Mouse (Mus musculus) myocyte (in vitro differentiated cells): ENCODE results near the gene Phlpp2. TPM values are rescaled to one million over a fixed set of nuclear protein-coding genes. Genes with fewer than 3 reads are reported as not detected.

Experiments
- H3K27me3 ChIP-seq: one replicate; pipeline ENCODE4 v1.6.1; 2011; ENCODE audit not compliant: control insufficient read depth, insufficient read depth, insufficient read length
- H3K36me3 ChIP-seq: one replicate; pipeline ENCODE4 v1.6.1; 2011; ENCODE audit not compliant: control insufficient read depth, insufficient read depth
- H3K4me2 ChIP-seq: one replicate; pipeline ENCODE4 v1.6.1; 2011; ENCODE audit warnings: low read depth, control low read depth
- H3K4me3 ChIP-seq: one replicate; pipeline ENCODE4 v1.5.1; 2011; ENCODE audit warnings: mild to moderate bottlenecking, control low read depth, moderate library complexity
- H3K79me2 ChIP-seq: one replicate; pipeline ENCODE4 v1.6.1; 2011; ENCODE audit not compliant: control insufficient read depth, insufficient read depth
- H3ac ChIP-seq: one replicate; pipeline ENCODE4 v1.6.1; 2011; ENCODE audit not compliant: control insufficient read depth, insufficient read length
- CEBPB ChIP-seq: IDR thresholded peaks from 2 replicates; pipeline ENCODE4 v1.6.1; 2011; ENCODE audit warnings: mild to moderate bottlenecking, moderate library complexity; ENCODE audit not compliant: poor library complexity, insufficient read depth, severe bottlenecking
- E2F4 ChIP-seq: IDR thresholded peaks from one replicate; pipeline ENCODE4 v1.6.1; 2011; ENCODE audit warnings: mild to moderate bottlenecking, control low read depth, moderate library complexity; ENCODE audit not compliant: insufficient read depth
- MAX ChIP-seq: IDR thresholded peaks from one replicate; pipeline ENCODE4 v1.6.1; 2011; ENCODE audit warnings: low read depth, mild to moderate bottlenecking, control low read depth
- MYOD1 ChIP-seq, 3 experiments: IDR thresholded peaks; one replicate each; pipeline ENCODE4 v1.6.1; 2011; ENCODE audit warnings: control low read depth in 2 of 3, low read depth in 2 of 3, mild to moderate bottlenecking in 2 of 3, moderate library complexity in 1 of 3; ENCODE audit not compliant: insufficient read length in 2 of 3, control insufficient read depth in 1 of 3
- MYOG ChIP-seq, 3 experiments: IDR thresholded peaks; one replicate each; pipeline ENCODE4 v1.6.1; 2011; ENCODE audit warnings: control low read depth in 2 of 3, low read depth in 2 of 3, mild to moderate bottlenecking in 2 of 3; ENCODE audit not compliant: insufficient read length in 2 of 3, control insufficient read depth in 1 of 3, insufficient read depth in 1 of 3
- POLR2A ChIP-seq: IDR thresholded peaks from one replicate; pipeline ENCODE4 v1.6.1; 2011; ENCODE audit warnings: low read depth, mild to moderate bottlenecking, control low read depth, moderate library complexity; ENCODE audit not compliant: insufficient read length
- POLR2AphosphoS2 ChIP-seq: IDR thresholded peaks from one replicate; pipeline ENCODE4 v1.6.1; 2011; ENCODE audit warnings: low read depth, control low read depth; ENCODE audit not compliant: insufficient read length
- REST ChIP-seq: IDR thresholded peaks from one replicate; pipeline ENCODE4 v1.6.1; 2011; ENCODE audit warnings: mild to moderate bottlenecking, control low read depth, moderate library complexity; ENCODE audit not compliant: insufficient read depth, insufficient read length
- SRF ChIP-seq: IDR thresholded peaks from one replicate; pipeline ENCODE4 v1.6.1; 2011; ENCODE audit warnings: low read depth; ENCODE audit not compliant: control insufficient read depth, insufficient read length
- TCF12 ChIP-seq: IDR thresholded peaks from one replicate; pipeline ENCODE4 v1.6.1; 2011; ENCODE audit warnings: mild to moderate bottlenecking, control low read depth; ENCODE audit not compliant: poor library complexity, insufficient read depth, severe bottlenecking
- TCF3 ChIP-seq: IDR thresholded peaks from one replicate; pipeline ENCODE4 v1.6.1; 2011; ENCODE audit warnings: low read depth, control low read depth; ENCODE audit not compliant: insufficient read length
- USF1 ChIP-seq: IDR thresholded peaks from one replicate; pipeline ENCODE4 v1.6.1; 2011; ENCODE audit warnings: low read depth, mild to moderate bottlenecking, control low read depth, moderate library complexity
- polyA plus RNA-seq: library from polyadenylated mRNA; unstranded; fragments of >200 nt; fragmentation: generic; extraction: Trizol; gene quantifications from one replicate; pipeline ENCODE4 v1.2.1, GENCODE M21; 2012; ENCODE audit warnings: missing spikeins

Gene Phlpp2
- polyA plus RNA-seq, 1 experiment, result 1.7 TPM

- Histone ChIP-seq H3K79me2 (no peaks in the 10 kb centered on the region), H3K4me2 (no peak overlapping the region), H3K4me3 (no peak overlapping the region), H3K27me3 (no peaks in the 10 kb centered on the region), H3ac (no peak overlapping the region), H3K36me3 (peaks cover 17% of the 10 kb centered on the region)
- TF ChIP-seq REST (no peak), CEBPB (no peak), E2F4 (no peak), SRF (no peak), MYOD1 (IDR thresholded peaks at IDR 0.05; ENCODE audit: control insufficient read depth in 1 of 3, insufficient read length in 2 of 3, low read depth in 2 of 3) (no peak), POLR2A (no peak), MYOG (IDR thresholded peaks at IDR 0.05; ENCODE audit: control insufficient read depth in 1 of 3, insufficient read depth in 1 of 3, insufficient read length in 2 of 3, low read depth in 2 of 3) (no peak), TCF3 (no peak), MAX (no peak), POLR2AphosphoS2 (no peak), TCF12 (no peak), USF1 (no peak)
Measured at GRCm38 (mm10) chr8:109920406-109921390, 52.4 kb downstream of the Phlpp2 start.

- TF ChIP-seq MYOD1 (IDR thresholded peaks at IDR 0.05; ENCODE audit: control insufficient read depth in 1 of 3, insufficient read length in 2 of 3, low read depth in 2 of 3), result peak in 1 of 3 experiments; percentile 24
- TF ChIP-seq SRF, result no peak
- no peak for TF ChIP-seq CEBPB
- no peak overlapping the region for H3K4me2 ChIP-seq
- H3K36me3 ChIP-seq, result no peaks in the 10 kb centered on the region
- H3K79me2 ChIP-seq, result no peaks in the 10 kb centered on the region
- no peak overlapping the region for H3K4me3 ChIP-seq
- no peaks in the 10 kb centered on the region for H3K27me3 ChIP-seq
- no peak overlapping the region for H3ac ChIP-seq
Measured at GRCm38 (mm10) chr8:109941606-109942360, 73.4 kb downstream of the Phlpp2 start.

GRCm38 (mm10) chr8:109945153-109945632 is 76.9 kb downstream of the Phlpp2 start:
- H3K4me2 ChIP-seq, result peak overlapping the region; percentile 69
- no peaks in the 10 kb centered on the region for H3K27me3 ChIP-seq
- H3K79me2 ChIP-seq, result no peaks in the 10 kb centered on the region
- H3ac ChIP-seq, result no peak overlapping the region
- no peak for TF ChIP-seq TCF12
- no peak for TF ChIP-seq POLR2AphosphoS2
- no peak for TF ChIP-seq E2F4
- TF ChIP-seq SRF, result no peak
- TF ChIP-seq CEBPB, result no peak
- no peak for TF ChIP-seq MAX
- no peak for TF ChIP-seq TCF3
- no peak for TF ChIP-seq MYOG (IDR thresholded peaks at IDR 0.05; ENCODE audit: control insufficient read depth in 1 of 3, insufficient read depth in 1 of 3, insufficient read length in 2 of 3, low read depth in 2 of 3)
- TF ChIP-seq MYOD1 (IDR thresholded peaks at IDR 0.05; ENCODE audit: control insufficient read depth in 1 of 3, insufficient read length in 2 of 3, low read depth in 2 of 3), result no peak
- TF ChIP-seq POLR2A, result no peak
- no peak for TF ChIP-seq USF1
- no peak for TF ChIP-seq REST
- no peak overlapping the region for H3K4me3 ChIP-seq
- H3K36me3 ChIP-seq, result no peaks in the 10 kb centered on the region

GRCm38 (mm10) chr8:109945694-109946093 is 77.4 kb downstream of the Phlpp2 start:
- no peaks in the 10 kb centered on the region for H3K79me2 ChIP-seq

More at GRCm38 (mm10) chr8:109945694-109946093, 77.4 kb downstream of the Phlpp2 start:
- no peak overlapping the region for H3ac ChIP-seq
- no peaks in the 10 kb centered on the region for H3K27me3 ChIP-seq
- H3K4me3 ChIP-seq, result no peak overlapping the region
- TF ChIP-seq SRF (no peak), TCF12 (no peak), MYOG (IDR thresholded peaks at IDR 0.05; ENCODE audit: control insufficient read depth in 1 of 3, insufficient read depth in 1 of 3, insufficient read length in 2 of 3, low read depth in 2 of 3) (no peak), E2F4 (no peak), MAX (no peak), USF1 (no peak), CEBPB (no peak), POLR2A (no peak), REST (no peak), POLR2AphosphoS2 (no peak), TCF3 (no peak), MYOD1 (IDR thresholded peaks at IDR 0.05; ENCODE audit: control insufficient read depth in 1 of 3, insufficient read length in 2 of 3, low read depth in 2 of 3) (no peak)
- peak overlapping the region; percentile 69 for H3K4me2 ChIP-seq
- no peaks in the 10 kb centered on the region for H3K36me3 ChIP-seq
